Mouse (Mus musculus) midbrain, embryonic 10.5 days (tissue): ENCODE measurements around the gene Bcat2. TPM values are rescaled to one million over a fixed set of nuclear protein-coding genes. Genes with fewer than 3 reads are reported as not detected.

Source experiments
- DNase-seq: peaks from one replicate; pipeline ENCODE4 v3.0.0-alpha.2; 2017; ENCODE audit warnings: low spot score
- H3K27ac ChIP-seq: fragments of 300-500 bp; sonication (generic); replicated peaks from 2 replicates; pipeline ENCODE4 v1.5.1; 2016; ENCODE audit warnings: mild to moderate bottlenecking
- H3K27me3 ChIP-seq: fragments of 300-500 bp; sonication (generic); 2 replicates; pipeline ENCODE4 v1.6.1; 2016; ENCODE audit warnings: low read depth, mild to moderate bottlenecking; ENCODE audit not compliant: poor library complexity, severe bottlenecking
- H3K36me3 ChIP-seq: fragments of 300-500 bp; sonication (generic); 2 replicates; pipeline ENCODE4 v1.6.1; 2016; ENCODE audit warnings: mild to moderate bottlenecking, moderate library complexity
- H3K4me1 ChIP-seq: fragments of 300-500 bp; sonication (generic); 2 replicates; pipeline ENCODE4 v1.6.1; 2016
- H3K4me3 ChIP-seq: fragments of 300-500 bp; sonication (generic); 2 replicates; pipeline ENCODE4 v1.5.1; 2016; ENCODE audit warnings: mild to moderate bottlenecking, moderate library complexity
- H3K9me3 ChIP-seq: fragments of 300-500 bp; sonication (generic); replicated peaks from 2 replicates; pipeline ENCODE4 v1.6.1; 2016; ENCODE audit warnings: mild to moderate bottlenecking
- WGBS: fragments of 180-500 bp; shearing (Covaris S2); methylation state at CpG from one replicate; pipeline ENCODE4 v1.1.7; 2016; 5-methylcytosine and 5-hydroxymethylcytosine counted together
- polyA plus RNA-seq: library from polyadenylated mRNA; unstranded; fragments of >200 nt; fragmentation: Nextera tagmentation; extraction: Ambion mirVana; gene quantifications from 2 replicates; pipeline ENCODE4 v1.2.1, GENCODE M21; 2016

The Bcat2 gene
- polyA plus RNA-seq, 1 experiment from 2014 or later = 38.2 TPM

GRCm38 (mm10) chr7:45554744-45555143 is 15.2 kb upstream of the Bcat2 start, which contains the start of gene Hsd17b14:
Gene Hsd17b14, plus strand, starts transcription at chr7:45554893.
- H3K36me3 ChIP-seq = no peaks in the 10 kb centered on the region
- no peaks in the 10 kb centered on the region for H3K9me3 ChIP-seq
- WGBS = 43% methylated on average over 8 of the region's 8 CpGs

GRCm38 (mm10) chr7:45555787-45556186 is 14.2 kb upstream of the Bcat2 start:
- WGBS = 20% methylated on average over 8 of the region's 8 CpGs
- DNase-seq = peak; percentile 83

More at GRCm38 (mm10) chr7:45554744-45555143, 15.2 kb upstream of the Bcat2 start, which contains the start of gene Hsd17b14:
- Histone ChIP-seq H3K4me3 (no peak within 1 kb of the TSS), H3K27ac (no peak within 1 kb of the TSS), H3K4me1 (peaks cover 7% of the 10 kb centered on the region; the same call in 1 of the 2 replicates), H3K27me3 (no peaks in the 10 kb centered on the region)
- DNase-seq = no peak

DNA sequence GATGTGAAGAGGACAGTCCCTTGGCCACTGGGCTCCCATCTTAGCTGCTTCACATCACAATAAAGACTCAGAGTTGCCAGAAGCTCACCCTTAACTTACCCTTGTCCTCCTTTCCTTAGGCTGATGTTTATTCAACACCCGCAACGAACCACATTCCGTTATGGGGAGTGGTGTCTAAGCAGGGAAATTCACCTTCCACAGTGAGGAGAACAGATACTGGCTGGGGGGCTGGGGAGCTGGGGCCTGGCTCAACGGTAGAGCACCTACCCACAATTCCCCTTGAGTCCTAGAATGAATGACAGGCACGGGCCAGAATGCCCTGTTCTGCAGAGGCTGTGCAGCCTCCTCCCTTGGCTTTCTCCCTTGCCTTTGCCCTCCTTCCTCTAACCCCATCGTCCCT is 11.0 kb upstream of the Bcat2 start:
- no peak for DNase-seq
- WGBS = 72% methylated on average over 6 of the region's 6 CpGs
- H3K36me3 ChIP-seq = no peaks in the 10 kb centered on the region

More at GRCm38 (mm10) chr7:45555787-45556186, 14.2 kb upstream of the Bcat2 start:
- Histone ChIP-seq H3K4me1 (peaks cover 9% of the 10 kb centered on the region), H3K36me3 (no peaks in the 10 kb centered on the region), H3K27ac (0 out of 2 replicates have a peak overlapping the region, but pooled peaks have one; percentile 19), H3K9me3 (no peaks in the 10 kb centered on the region), H3K4me3 (no peak overlapping the region), H3K27me3 (no peaks in the 10 kb centered on the region)

DNA sequence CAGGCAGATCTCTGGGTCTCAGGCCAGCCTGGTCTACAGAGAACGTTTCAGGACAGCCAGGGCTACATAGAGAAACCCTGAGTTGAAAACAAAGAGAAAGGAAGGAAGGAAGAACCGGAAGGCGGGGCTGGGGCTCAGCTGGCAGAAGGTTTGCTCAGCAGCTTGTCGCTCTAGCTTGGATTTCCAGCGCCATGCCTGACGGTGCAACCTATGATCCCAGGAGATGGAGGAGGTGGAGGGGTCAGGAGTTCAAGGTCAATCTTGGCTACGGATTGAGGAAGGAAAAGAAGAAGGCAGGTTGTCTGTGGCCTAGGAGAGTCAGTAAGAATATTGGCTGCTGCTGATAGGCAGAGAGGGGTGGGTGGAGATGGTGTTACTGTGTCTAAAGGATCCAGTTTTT is 9.7 kb upstream of the Bcat2 start:
- H3K9me3 ChIP-seq = no peaks in the 10 kb centered on the region
- peaks cover 18% of the 10 kb centered on the region for H3K4me1 ChIP-seq
- H3K4me3 ChIP-seq = no peak overlapping the region
- no peaks in the 10 kb centered on the region for H3K27me3 ChIP-seq
- H3K27ac ChIP-seq = no peak overlapping the region
- DNase-seq = no peak
- no peaks in the 10 kb centered on the region for H3K36me3 ChIP-seq
- 85% methylated on average over 7 of the region's 7 CpGs for WGBS

More for the DNA sequence above, 11.0 kb upstream of the Bcat2 start:
- Histone ChIP-seq H3K27me3 (no peaks in the 10 kb centered on the region), H3K27ac (no peak overlapping the region), H3K9me3 (no peaks in the 10 kb centered on the region), H3K4me1 (peaks cover 23% of the 10 kb centered on the region), H3K4me3 (no peak overlapping the region)

- 34% methylated on average over 17 of the region's 17 CpGs for WGBS
- H3K27me3 ChIP-seq = no peaks in the 10 kb centered on the region
- H3K27ac ChIP-seq = no peak overlapping the region
- no peak overlapping the region for H3K4me3 ChIP-seq
- H3K4me1 ChIP-seq = peaks cover 17% of the 10 kb centered on the region
- no peaks in the 10 kb centered on the region for H3K9me3 ChIP-seq
- peak; percentile 73 for DNase-seq
- H3K36me3 ChIP-seq = no peaks in the 10 kb centered on the region
Measured at GRCm38 (mm10) chr7:45560843-45561623, 8.9 kb upstream of the Bcat2 start.

GRCm38 (mm10) chr7:45561624-45562520 is 8.1 kb upstream of the Bcat2 start:
- Histone ChIP-seq H3K4me1 (peaks cover 16% of the 10 kb centered on the region), H3K4me3 (no peak overlapping the region), H3K36me3 (no peaks in the 10 kb centered on the region), H3K27ac (no peak overlapping the region), H3K27me3 (no peaks in the 10 kb centered on the region), H3K9me3 (no peaks in the 10 kb centered on the region)
- DNase-seq = no peak
- WGBS = 62% methylated on average over 12 of the region's 12 CpGs

GRCm38 (mm10) chr7:45564811-45565210 is 5.1 kb upstream of the Bcat2 start:
- no peak for DNase-seq
- Histone ChIP-seq H3K4me3 (no peak overlapping the region), H3K4me1 (peaks cover 36% of the 10 kb centered on the region), H3K9me3 (no peaks in the 10 kb centered on the region), H3K27me3 (no peaks in the 10 kb centered on the region), H3K27ac (no peak overlapping the region), H3K36me3 (no peaks in the 10 kb centered on the region)
- WGBS = 84% methylated on average over 2 of the region's 2 CpGs

DNA sequence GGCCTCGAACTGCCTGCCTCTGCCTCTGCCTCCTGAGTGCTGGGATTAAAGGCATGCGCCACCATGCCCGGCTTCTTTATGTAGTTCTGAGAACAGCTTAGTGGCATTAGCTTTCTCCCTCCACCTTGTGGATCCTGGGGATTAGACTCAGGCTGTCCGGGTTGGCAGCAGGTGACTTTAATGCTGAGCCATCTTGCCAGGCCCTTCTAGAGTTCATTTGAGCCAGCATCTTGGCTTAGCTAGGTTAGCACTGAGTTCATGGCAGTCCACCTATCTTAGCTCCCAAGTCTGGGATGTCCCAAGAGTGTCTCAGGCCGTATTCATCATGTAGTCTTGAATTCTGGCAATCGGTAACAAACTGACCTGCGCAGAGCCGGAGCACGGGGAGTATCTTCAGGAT is 4.5 kb upstream of the Bcat2 start:
- peaks cover 42% of the 10 kb centered on the region for H3K4me1 ChIP-seq
- no peak overlapping the region for H3K27ac ChIP-seq
- H3K27me3 ChIP-seq = no peaks in the 10 kb centered on the region
- WGBS = 89% methylated on average over 9 of the region's 9 CpGs
- DNase-seq = no peak
- no peak overlapping the region for H3K4me3 ChIP-seq
- H3K9me3 ChIP-seq = no peaks in the 10 kb centered on the region
- no peaks in the 10 kb centered on the region for H3K36me3 ChIP-seq

DNA sequence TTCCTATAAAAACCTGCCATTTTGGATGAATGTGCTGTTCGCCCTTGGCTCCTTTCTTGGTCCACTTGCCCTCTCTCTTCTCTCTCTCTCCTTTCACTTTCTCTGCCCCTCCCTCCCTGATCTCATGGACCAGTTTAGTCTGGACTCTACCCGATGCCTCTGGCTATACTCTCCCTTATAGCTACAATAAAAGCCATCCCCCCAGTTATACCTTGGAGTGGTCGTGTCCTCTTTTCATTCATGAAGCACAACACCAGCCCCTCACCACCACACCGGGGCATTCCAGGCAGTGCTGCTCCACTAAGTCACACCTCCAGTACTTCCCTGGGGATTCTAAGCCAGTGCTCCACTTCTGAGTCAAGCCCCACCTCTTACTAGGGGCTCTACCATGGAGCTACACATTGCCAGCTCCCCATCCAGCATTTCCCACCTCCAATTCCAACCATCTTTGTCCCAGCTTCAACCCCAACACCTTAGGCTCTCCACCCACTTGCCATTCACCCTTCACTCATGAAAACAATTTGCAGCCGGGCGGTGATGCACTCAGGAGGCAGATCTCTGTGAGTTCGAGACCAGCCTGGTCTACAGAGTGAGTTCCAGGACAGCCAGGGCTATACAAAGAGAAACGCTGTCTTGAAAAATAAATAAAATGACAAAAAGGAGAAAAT is 2.7 kb upstream of the Bcat2 start:
- H3K4me1 ChIP-seq = peaks cover 45% of the 10 kb centered on the region
- peak overlapping the region; percentile 84 for H3K27ac ChIP-seq

DNA sequence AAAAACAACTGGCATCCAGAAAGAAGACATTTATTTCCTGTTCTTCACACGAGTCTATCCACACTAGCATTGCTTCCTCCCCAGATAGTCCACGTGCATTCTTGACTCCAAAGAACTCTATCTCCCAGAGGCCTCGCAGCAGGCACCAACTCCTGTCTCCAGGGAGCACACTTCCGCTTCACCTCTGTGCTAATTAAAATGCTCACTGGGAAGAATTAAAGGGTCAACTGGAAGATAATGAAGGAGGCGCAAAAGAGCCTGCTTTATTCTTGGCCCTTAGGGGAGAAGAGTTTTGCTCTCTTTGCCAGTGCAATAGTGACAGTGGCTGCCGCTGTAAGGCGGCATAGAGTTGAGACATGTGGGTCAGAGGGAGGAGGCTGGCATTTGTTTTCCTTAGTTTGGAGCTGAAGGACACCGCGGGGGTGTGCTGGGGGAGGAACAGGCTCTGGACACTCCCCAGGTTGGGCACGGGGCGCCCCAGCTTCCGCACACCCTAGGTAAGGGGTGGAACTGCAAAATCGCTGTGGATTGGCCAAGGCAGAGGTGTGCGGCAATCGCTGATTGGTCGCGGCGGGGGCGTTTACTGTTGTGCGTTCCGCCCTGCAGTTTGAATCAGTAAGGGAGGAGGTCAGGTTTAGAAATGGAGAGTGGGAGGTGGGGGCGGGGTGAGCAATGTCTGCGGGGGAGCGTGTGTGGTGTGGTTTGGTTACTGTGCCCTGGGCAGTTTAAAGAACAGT is 2.0 kb upstream of the Bcat2 start:
- Histone ChIP-seq H3K9me3 (no peaks in the 10 kb centered on the region), H3K27ac (peak overlapping the region; percentile 84), H3K4me3 (peak overlapping the region; percentile 64), H3K4me1 (peaks cover 44% of the 10 kb centered on the region), H3K27me3 (no peaks in the 10 kb centered on the region), H3K36me3 (no peaks in the 10 kb centered on the region)
- WGBS = 2% methylated on average over 24 of the region's 24 CpGs
- DNase-seq = peak; percentile 89

More for the DNA sequence above, 2.7 kb upstream of the Bcat2 start:
- no peaks in the 10 kb centered on the region for H3K9me3 ChIP-seq
- no peaks in the 10 kb centered on the region for H3K36me3 ChIP-seq
- H3K4me3 ChIP-seq = peak overlapping the region; percentile 64
- WGBS = 78% methylated on average over 8 of the region's 8 CpGs
- no peaks in the 10 kb centered on the region for H3K27me3 ChIP-seq
- DNase-seq = no peak

GRCm38 (mm10) chr7:45568601-45569473 is 1.1 kb upstream of the Bcat2 start:
- 77% methylated on average over 10 of the region's 10 CpGs for WGBS
- Histone ChIP-seq H3K4me3 (peak overlapping the region; percentile 64), H3K4me1 (peaks cover 44% of the 10 kb centered on the region), H3K27me3 (no peaks in the 10 kb centered on the region), H3K9me3 (no peaks in the 10 kb centered on the region), H3K36me3 (no peaks in the 10 kb centered on the region), H3K27ac (peak overlapping the region; percentile 84)
- DNase-seq = no peak
